Mouse (Mus musculus) heart, postnatal 14 days (tissue): ENCODE results near the gene Rars. TPM values are rescaled to one million over a fixed set of nuclear protein-coding genes. Genes with fewer than 3 reads are reported as not detected.
"Not testable (repeated sequence)": the region's sequence is repeated elsewhere in the genome, so short reads cannot be mapped to it uniquely, and the experiment has no call there.

Experiments used
- DNase-seq, 2 experiments: peaks; one replicate each; pipeline ENCODE4 v3.0.0; 2021 to 2022
- intact Hi-C: fragments of 180-260 bp; cut with DNase I; formaldehyde crosslinking; loops from one replicate; pipeline ENCODE4 v1.15.1; 2025
- total RNA-seq, 2 experiments: library from RNA; stranded (reverse); gene quantifications; 2 replicates each; pipeline ENCODE4 v1.2.3; 2021

Rars gene
- total RNA-seq, 2 experiments from 2014 or later = 32.1 to 34.5 TPM

GRCm38 (mm10) chr11:35840806-35841205 lies 6.5 kb upstream of the Rars start:
- intact Hi-C loops = not testable (repeated sequence)

GRCm38 (mm10) chr11:35840282-35840681 lies 6.0 kb upstream of the Rars start:
- DNase-seq = no peak
- intact Hi-C loops = no loop called here

More at GRCm38 (mm10) chr11:35840806-35841205, 6.5 kb upstream of the Rars start:
- not testable (repeated sequence) for DNase-seq

GRCm38 (mm10) chr11:35838345-35839338 lies 4.3 kb upstream of the Rars start:
- intact Hi-C loops = loop anchor here (5.0 kb wide), 1 partner anchor 164 kb away; no protein-coding TSS in a partner anchor
- peak; percentile 87 to 91 for DNase-seq

- intact Hi-C loops = loop anchor here (5.0 kb wide), 1 partner anchor 165 kb away; no protein-coding TSS in a partner anchor
- DNase-seq = no peak
These were observed 3.1 kb upstream of the Rars start for GRCm38 (mm10) chr11:35837156-35838126.

- intact Hi-C loops = loop anchor here (5.0 kb wide), 1 partner anchor 61 kb away; no protein-coding TSS in a partner anchor
These were observed 1.0 kb downstream of the Rars start for GRCm38 (mm10) chr11:35833270-35833669.

GRCm38 (mm10) chr11:35832139-35832538 lies 2.2 kb downstream of the Rars start:
- intact Hi-C loops = loop anchor here (5.0 kb wide), 1 partner anchor 60 kb away; no protein-coding TSS in a partner anchor
- DNase-seq = no peak

More at GRCm38 (mm10) chr11:35833270-35833669, 1.0 kb downstream of the Rars start:
- DNase-seq = no peak

GRCm38 (mm10) chr11:35827714-35828113 lies 6.6 kb downstream of the Rars start:
- DNase-seq = no peak
- intact Hi-C loops = no loop called here

- intact Hi-C loops = no loop called here
- DNase-seq = no peak
These were observed 18.0 kb downstream of the Rars start for GRCm38 (mm10) chr11:35816316-35816715.

GRCm38 (mm10) chr11:35811458-35811857 lies 22.8 kb downstream of the Rars start:
- intact Hi-C loops = no loop called here
- no peak for DNase-seq

GRCm38 (mm10) chr11:35801332-35801731 lies 33.0 kb downstream of the Rars start:
- DNase-seq = no peak
- intact Hi-C loops = no loop called here

GRCm38 (mm10) chr11:35798874-35799273 lies 35.4 kb downstream of the Rars start, which contains the start of gene Fbll1:
TSS of gene Fbll1 (minus strand) at chr11:35798884.
- intact Hi-C loops = no loop called here
- DNase-seq = peak; percentile 47 to 67

- intact Hi-C loops = no loop called here
These were observed 35.8 kb downstream of the Rars start for GRCm38 (mm10) chr11:35798495-35798820.

GRCm38 (mm10) chr11:35797751-35798494 lies 36.4 kb downstream of the Rars start:
- no peak for DNase-seq
- intact Hi-C loops = no loop called here

More at GRCm38 (mm10) chr11:35798495-35798820, 35.8 kb downstream of the Rars start:
- DNase-seq = no peak

GRCm38 (mm10) chr11:35792800-35793199 lies 41.5 kb downstream of the Rars start:
- DNase-seq, intact Hi-C loops: not testable (repeated sequence)

GRCm38 (mm10) chr11:35788443-35788842 lies 45.9 kb downstream of the Rars start:
- intact Hi-C loops = no loop called here
- no peak for DNase-seq

- no peak for DNase-seq
- intact Hi-C loops = no loop called here
These were observed 49.8 kb downstream of the Rars start for GRCm38 (mm10) chr11:35784537-35784936.

GRCm38 (mm10) chr11:35784002-35784401 lies 50.3 kb downstream of the Rars start:
- intact Hi-C loops = no loop called here
- DNase-seq = no peak

GRCm38 (mm10) chr11:35783038-35783437 lies 51.3 kb downstream of the Rars start:
- DNase-seq = no peak
- intact Hi-C loops = no loop called here

GRCm38 (mm10) chr11:35782444-35782843 lies 51.9 kb downstream of the Rars start:
- no peak for DNase-seq
- intact Hi-C loops = no loop called here

GRCm38 (mm10) chr11:35780336-35780735 lies 54.0 kb downstream of the Rars start:
- DNase-seq = no peak
- intact Hi-C loops = no loop called here
